Mouse (Mus musculus): ENCODE results near the gene Dag1. TPM values are rescaled to one million over a fixed set of nuclear protein-coding genes. Genes with fewer than 3 reads are reported as not detected.
"Not testable (repeated sequence)": the region's sequence is repeated elsewhere in the genome, so short reads cannot be mapped to it uniquely, and the experiment has no call there.

Gene Dag1
- polyA plus RNA-seq, 1 experiment from 2014 or later: 163 TPM

- Histone ChIP-seq H3K9ac (replicated peaks; ENCODE audit: low read length) (peak overlapping the region; percentile 66), H3K9me3 (ENCODE audit: low read length) (no peaks in the 10 kb centered on the region), H3K4me3 (ENCODE audit: low read length) (peak overlapping the region; percentile 57), H3K4me2 (replicated peaks; ENCODE audit: low read depth, low read length) (peak overlapping the region; percentile 73), H3K36me3 (ENCODE audit: insufficient read depth, low read length) (peaks cover 7% of the 10 kb centered on the region; the same call in 1 of the 2 replicates), H3K4me1 (ENCODE audit: insufficient read depth, low read length) (0 out of 2 replicates have a peak, but pooled peaks cover 5% of the 10 kb centered on the region), H3K27ac (ENCODE audit: low read length) (0 out of 2 replicates have a peak overlapping the region, but pooled peaks have one; percentile 27), H3K27me3 (ENCODE audit: insufficient read depth, low read length) (no peaks in the 10 kb centered on the region)
- WGBS: 47% methylated on average over 6 of the region's 6 CpGs
- no peak for ATAC-seq (ENCODE audit: low FRiP score, low TSS enrichment)
Observed at GRCm38 (mm10) chr9:108290773-108291172, 27.0 kb upstream of the Dag1 start.

GRCm38 (mm10) chr9:108290016-108290750, 26.4 kb upstream of the Dag1 start, which contains the start of gene Nicn1:
Gene Nicn1 (plus strand): TSS chr9:108290429.
- H3K9me3 ChIP-seq (ENCODE audit: low read length): no peaks in the 10 kb centered on the region
- H3K27ac ChIP-seq (ENCODE audit: low read length): peak within 1 kb of the TSS; percentile 81
- H3K9ac ChIP-seq (replicated peaks; ENCODE audit: low read length): peak within 1 kb of the TSS; percentile 76
- peak within 1 kb of the TSS; percentile 57 for H3K4me3 ChIP-seq (ENCODE audit: low read length)
- H3K27me3 ChIP-seq (ENCODE audit: insufficient read depth, low read length): no peaks in the 10 kb centered on the region
- under 1% methylated on average over 32 of the region's 32 CpGs for WGBS
- H3K36me3 ChIP-seq (ENCODE audit: insufficient read depth, low read length): peaks cover 7% of the 10 kb centered on the region; the same call in 1 of the 2 replicates
- ATAC-seq (ENCODE audit: low FRiP score, low TSS enrichment): peak; percentile 98
- 0 out of 2 replicates have a peak, but pooled peaks cover 3% of the 10 kb centered on the region for H3K4me1 ChIP-seq (ENCODE audit: insufficient read depth, low read length)
- H3K4me2 ChIP-seq (replicated peaks; ENCODE audit: low read depth, low read length): peak within 1 kb of the TSS; percentile 73

GRCm38 (mm10) chr9:108289347-108289746, 25.6 kb upstream of the Dag1 start:
- Histone ChIP-seq H3K36me3 (ENCODE audit: insufficient read depth, low read length) (0 out of 2 replicates have a peak, but pooled peaks cover 3% of the 10 kb centered on the region), H3K9me3 (ENCODE audit: low read length) (no peaks in the 10 kb centered on the region), H3K4me3 (ENCODE audit: low read length) (peak overlapping the region; percentile 57; the same call in 1 of the 2 replicates), H3K9ac (replicated peaks; ENCODE audit: low read length) (no peak overlapping the region), H3K27me3 (ENCODE audit: insufficient read depth, low read length) (no peaks in the 10 kb centered on the region), H3K27ac (ENCODE audit: low read length) (no peak overlapping the region), H3K4me1 (ENCODE audit: insufficient read depth, low read length) (0 out of 2 replicates have a peak, but pooled peaks cover 3% of the 10 kb centered on the region), H3K4me2 (replicated peaks; ENCODE audit: low read depth, low read length) (peak overlapping the region; percentile 73)
- WGBS: 68% methylated on average over 2 of the region's 2 CpGs
- no peak for ATAC-seq (ENCODE audit: low FRiP score, low TSS enrichment)

- H3K4me2 ChIP-seq (replicated peaks; ENCODE audit: low read depth, low read length); H3K4me1 ChIP-seq (ENCODE audit: insufficient read depth, low read length); H3K9ac ChIP-seq (replicated peaks; ENCODE audit: low read length); H3K27ac ChIP-seq (ENCODE audit: low read length); H3K27me3 ChIP-seq (ENCODE audit: insufficient read depth, low read length); H3K4me3 ChIP-seq (ENCODE audit: low read length); H3K36me3 ChIP-seq (ENCODE audit: insufficient read depth, low read length); H3K9me3 ChIP-seq (ENCODE audit: low read length); ATAC-seq (ENCODE audit: low FRiP score, low TSS enrichment): not testable (repeated sequence)
- 86% methylated on average over 3 of the region's 6 CpGs for WGBS
Observed at GRCm38 (mm10) chr9:108287526-108288238, 23.9 kb upstream of the Dag1 start.

GRCm38 (mm10) chr9:108284410-108284809, 20.7 kb upstream of the Dag1 start:
- H3K9me3 ChIP-seq (ENCODE audit: low read length): no peaks in the 10 kb centered on the region
- no peak overlapping the region for H3K4me2 ChIP-seq (replicated peaks; ENCODE audit: low read depth, low read length)
- H3K4me3 ChIP-seq (ENCODE audit: low read length): no peak overlapping the region
- no peak overlapping the region for H3K9ac ChIP-seq (replicated peaks; ENCODE audit: low read length)
- H3K36me3 ChIP-seq (ENCODE audit: insufficient read depth, low read length): no peaks in the 10 kb centered on the region
- no peaks in the 10 kb centered on the region for H3K27me3 ChIP-seq (ENCODE audit: insufficient read depth, low read length)
- WGBS: 9% methylated on average over 6 of the region's 6 CpGs
- ATAC-seq (ENCODE audit: low FRiP score, low TSS enrichment): peak; percentile 80; the same call in 1 of the 2 replicates
- peaks cover 4% of the 10 kb centered on the region; the same call in 1 of the 2 replicates for H3K4me1 ChIP-seq (ENCODE audit: insufficient read depth, low read length)
- no peak overlapping the region for H3K27ac ChIP-seq (ENCODE audit: low read length)

GRCm38 (mm10) chr9:108280071-108280828, 16.5 kb upstream of the Dag1 start:
- Histone ChIP-seq H3K9ac (replicated peaks; ENCODE audit: low read length) (no peak overlapping the region; the same call in 1 of the 2 replicates), H3K4me2 (replicated peaks; ENCODE audit: low read depth, low read length) (no peak overlapping the region), H3K27me3 (ENCODE audit: insufficient read depth, low read length) (no peaks in the 10 kb centered on the region), H3K36me3 (ENCODE audit: insufficient read depth, low read length) (no peaks in the 10 kb centered on the region), H3K4me3 (ENCODE audit: low read length) (no peak overlapping the region), H3K9me3 (ENCODE audit: low read length) (no peaks in the 10 kb centered on the region), H3K4me1 (ENCODE audit: insufficient read depth, low read length) (peaks cover 4% of the 10 kb centered on the region; the same call in 1 of the 2 replicates), H3K27ac (ENCODE audit: low read length) (peak overlapping the region; percentile 67)
- 39% methylated on average over 8 of the region's 8 CpGs for WGBS
- ATAC-seq (ENCODE audit: low FRiP score, low TSS enrichment): peak; percentile 72

- H3K27me3 ChIP-seq (ENCODE audit: insufficient read depth, low read length): no peaks in the 10 kb centered on the region
- H3K27ac ChIP-seq (ENCODE audit: low read length): no peak overlapping the region
- H3K9me3 ChIP-seq (ENCODE audit: low read length): no peaks in the 10 kb centered on the region
- H3K4me1 ChIP-seq (ENCODE audit: insufficient read depth, low read length): peaks cover 14% of the 10 kb centered on the region; the same call in 1 of the 2 replicates
- H3K4me2 ChIP-seq (replicated peaks; ENCODE audit: low read depth, low read length): no peak overlapping the region
- 58% methylated on average over 10 of the region's 10 CpGs for WGBS
- H3K9ac ChIP-seq (replicated peaks; ENCODE audit: low read length): no peak overlapping the region
- H3K4me3 ChIP-seq (ENCODE audit: low read length): no peak overlapping the region
- ATAC-seq (ENCODE audit: low FRiP score, low TSS enrichment): no peak
- H3K36me3 ChIP-seq (ENCODE audit: insufficient read depth, low read length): no peaks in the 10 kb centered on the region
Observed at GRCm38 (mm10) chr9:108278697-108279450, 15.1 kb upstream of the Dag1 start.

- 46% methylated on average over 6 of the region's 6 CpGs for WGBS
- Histone ChIP-seq H3K9ac (replicated peaks; ENCODE audit: low read length) (no peak overlapping the region), H3K4me1 (ENCODE audit: insufficient read depth, low read length) (peaks cover 26% of the 10 kb centered on the region), H3K36me3 (ENCODE audit: insufficient read depth, low read length) (no peaks in the 10 kb centered on the region), H3K4me2 (replicated peaks; ENCODE audit: low read depth, low read length) (no peak overlapping the region), H3K27ac (ENCODE audit: low read length) (no peak overlapping the region), H3K27me3 (ENCODE audit: insufficient read depth, low read length) (no peaks in the 10 kb centered on the region), H3K4me3 (ENCODE audit: low read length) (no peak overlapping the region), H3K9me3 (ENCODE audit: low read length) (no peaks in the 10 kb centered on the region)
- ATAC-seq (ENCODE audit: low FRiP score, low TSS enrichment): no peak
Observed at GRCm38 (mm10) chr9:108275331-108275659, 11.5 kb upstream of the Dag1 start.

Data from kidney, embryonic 16.5 days (tissue).